Mouse (Mus musculus): ENCODE measurements around the gene Ubqln1.
"Not testable (repeated sequence)": the region's sequence is repeated elsewhere in the genome, so short reads cannot be mapped to it uniquely, and the experiment has no call there.

Ubqln1 gene

DNA sequence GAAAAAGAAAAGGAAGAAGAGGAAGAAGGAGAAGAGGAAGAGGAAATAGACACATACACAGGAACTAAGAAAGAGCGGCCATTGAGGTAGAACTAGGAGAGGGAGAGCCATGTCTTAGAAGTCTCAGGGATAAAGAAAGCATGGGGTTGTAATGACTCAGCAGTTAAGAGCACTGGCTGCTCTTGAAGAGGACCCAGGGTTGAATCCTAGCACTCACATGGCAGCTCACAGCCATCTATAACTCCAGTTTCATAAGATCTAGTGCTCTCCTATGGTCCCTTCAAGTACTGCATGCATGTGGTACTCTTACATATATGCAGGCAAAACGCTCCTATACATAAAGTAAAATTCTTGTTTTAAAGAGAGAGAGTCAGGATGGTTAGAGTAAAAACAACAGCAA, 59.4 kb downstream of the Ubqln1 start:
- DNase-seq (ENCODE audit: low spot score in 2 of 2): peak in 1 of 2 experiments; percentile 55

DNA sequence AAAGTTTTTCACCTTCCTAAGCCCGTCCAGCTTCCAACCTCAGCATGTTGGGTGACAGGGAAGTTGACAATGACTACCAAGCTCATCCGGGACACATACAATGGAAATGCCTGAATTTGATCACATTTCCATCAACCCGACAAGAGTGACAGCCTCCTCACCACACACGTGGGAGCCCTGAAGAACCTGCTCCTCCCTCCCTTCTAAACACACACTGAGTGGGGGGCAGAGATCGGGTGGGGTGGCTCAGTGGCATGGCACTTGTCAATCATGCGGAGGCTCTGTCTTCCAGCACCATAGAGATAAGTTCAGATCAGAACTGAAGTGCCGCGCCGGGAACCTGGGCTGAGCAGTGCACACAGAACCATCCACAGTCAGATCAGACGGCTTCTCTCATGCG, 65.0 kb downstream of the Ubqln1 start:
- no peak for DNase-seq (ENCODE audit: low spot score in 2 of 2)

DNA sequence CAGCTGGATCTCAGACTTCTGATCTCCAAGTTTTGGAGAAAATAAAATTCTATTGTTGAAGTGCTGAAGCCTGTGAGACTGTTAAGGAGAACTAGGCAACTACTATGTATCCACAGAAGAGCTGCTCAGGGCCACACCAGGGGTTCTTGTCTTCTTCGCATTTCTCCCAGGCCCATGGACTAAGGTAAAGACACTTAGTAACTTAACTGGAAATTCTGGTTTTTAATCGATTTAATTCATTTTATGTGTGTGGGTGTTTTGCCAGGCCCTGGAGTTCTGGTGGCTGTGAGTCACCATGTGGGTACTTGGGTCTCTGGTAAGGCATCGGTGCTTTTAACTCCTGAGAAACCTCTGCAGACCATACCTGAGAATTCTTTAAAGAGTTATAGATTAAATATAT, 65.8 kb downstream of the Ubqln1 start:
- no peak for DNase-seq (ENCODE audit: low spot score in 2 of 2)

DNA sequence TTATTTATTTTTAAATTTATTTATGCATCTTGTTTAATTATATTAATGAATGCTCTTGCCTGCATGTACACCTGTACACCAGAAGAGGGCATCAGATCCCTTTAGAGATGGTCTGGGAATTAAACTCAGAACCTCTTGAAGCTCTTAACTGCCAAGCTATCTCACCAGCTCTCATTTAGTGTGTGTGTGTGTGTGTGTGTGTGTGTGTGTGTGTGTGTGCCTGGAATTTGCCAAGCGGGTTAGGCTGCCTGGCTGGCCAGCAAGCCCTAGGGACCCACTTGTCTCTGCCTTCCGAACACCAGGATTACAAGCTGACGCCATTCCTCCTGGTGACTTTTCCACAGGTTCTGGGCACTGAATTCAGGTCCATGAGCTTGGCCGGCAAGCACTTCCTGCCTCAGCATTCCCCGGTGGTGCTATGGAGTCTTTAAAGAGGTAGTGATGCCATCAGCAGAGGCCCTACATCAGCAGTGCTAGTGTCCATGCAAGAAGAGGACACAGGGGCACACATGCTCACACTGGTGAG, 66.4 kb downstream of the Ubqln1 start:
- DNase-seq (ENCODE audit: low spot score in 2 of 2): no peak

DNA sequence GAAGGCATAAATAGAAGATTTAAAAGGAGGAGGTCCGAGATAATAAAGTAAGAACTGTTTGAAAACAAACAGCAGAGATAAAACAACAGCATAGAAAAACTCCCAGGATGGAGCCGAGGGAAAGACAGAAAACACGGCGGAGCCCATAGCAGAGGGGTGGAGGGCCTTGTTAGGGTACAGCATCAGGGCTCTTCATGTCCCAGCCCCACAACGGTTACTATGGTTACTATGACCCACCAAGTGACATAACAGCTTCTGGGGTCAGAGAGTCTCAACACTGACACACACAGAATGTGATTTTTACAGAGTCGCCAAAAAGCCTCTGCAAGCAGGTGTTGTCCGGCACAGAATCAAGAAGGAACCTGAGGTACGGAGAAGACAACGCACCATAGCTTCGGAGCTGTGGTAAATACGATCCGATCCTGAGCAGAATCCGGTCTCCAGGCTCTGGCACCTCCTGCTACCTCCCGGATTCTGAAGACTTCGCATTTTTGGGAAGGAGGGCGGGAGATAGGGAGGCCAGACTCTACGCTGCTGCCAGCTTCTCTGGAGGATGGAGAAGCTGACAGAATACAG, 67.1 kb downstream of the Ubqln1 start:
- DNase-seq (ENCODE audit: low spot score in 2 of 2): peak; percentile 48 to 72

DNA sequence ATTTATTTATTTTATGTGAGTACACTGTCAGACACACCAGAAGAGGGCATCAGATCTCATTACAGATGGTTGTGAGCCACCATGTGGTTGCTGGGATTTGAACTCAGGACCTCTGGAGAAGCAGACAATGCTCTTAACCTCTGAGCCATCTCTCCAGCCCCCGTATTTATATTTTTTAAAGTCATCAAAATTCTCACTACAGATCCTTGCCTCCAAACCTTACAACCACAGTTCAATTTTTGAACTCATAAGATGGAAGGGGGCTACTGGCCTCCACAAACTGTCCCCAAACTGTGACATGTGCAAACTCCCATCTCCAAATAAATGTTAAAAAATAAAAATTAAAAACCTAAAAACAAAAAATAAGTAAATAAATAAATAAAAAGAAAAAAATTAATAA, 67.7 kb downstream of the Ubqln1 start:
- DNase-seq (ENCODE audit: low spot score in 2 of 2): no peak

DNA sequence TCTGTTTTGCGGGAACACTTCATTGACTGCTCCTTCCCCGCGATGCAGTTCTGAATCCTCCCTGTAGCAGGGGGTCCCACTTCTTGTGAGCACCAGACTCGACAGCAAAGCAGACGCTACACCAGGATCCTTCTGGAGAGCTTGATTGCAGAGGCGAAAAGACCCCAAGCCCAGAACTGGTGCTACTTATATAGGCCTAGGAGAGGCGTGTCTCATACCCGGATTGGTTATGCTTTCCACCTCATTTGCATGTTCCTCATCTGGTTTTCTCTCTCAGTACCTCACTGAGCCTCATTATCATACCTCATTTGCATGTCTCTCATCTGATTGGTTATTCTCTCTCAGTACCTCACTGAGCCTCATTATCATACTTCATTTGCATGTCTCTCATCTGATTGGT, 68.8 kb downstream of the Ubqln1 start:
- not testable (repeated sequence) for DNase-seq (ENCODE audit: low spot score in 2 of 2)

DNA sequence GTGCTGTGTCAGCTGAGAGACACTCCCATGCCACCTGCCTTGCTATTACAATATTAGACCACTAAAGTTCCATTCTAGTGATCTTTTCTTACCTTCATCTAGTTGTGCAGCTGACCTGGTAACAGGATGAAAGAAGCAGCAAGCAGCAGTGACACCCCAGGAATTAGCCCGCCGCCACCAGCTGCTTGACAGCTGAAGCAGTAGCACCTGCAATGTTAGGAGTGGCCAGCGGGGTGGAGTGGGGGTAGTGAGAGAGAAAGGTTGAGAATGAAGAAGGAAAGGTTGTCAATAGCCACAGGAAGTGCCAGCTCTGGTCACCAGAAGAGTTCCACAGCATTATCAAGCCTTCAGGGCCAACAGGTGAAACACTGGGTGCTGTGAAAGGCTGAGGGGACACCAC, 83.8 kb downstream of the Ubqln1 start:
- DNase-seq (ENCODE audit: low spot score in 2 of 2): peak in 1 of 2 experiments; percentile 48

DNA sequence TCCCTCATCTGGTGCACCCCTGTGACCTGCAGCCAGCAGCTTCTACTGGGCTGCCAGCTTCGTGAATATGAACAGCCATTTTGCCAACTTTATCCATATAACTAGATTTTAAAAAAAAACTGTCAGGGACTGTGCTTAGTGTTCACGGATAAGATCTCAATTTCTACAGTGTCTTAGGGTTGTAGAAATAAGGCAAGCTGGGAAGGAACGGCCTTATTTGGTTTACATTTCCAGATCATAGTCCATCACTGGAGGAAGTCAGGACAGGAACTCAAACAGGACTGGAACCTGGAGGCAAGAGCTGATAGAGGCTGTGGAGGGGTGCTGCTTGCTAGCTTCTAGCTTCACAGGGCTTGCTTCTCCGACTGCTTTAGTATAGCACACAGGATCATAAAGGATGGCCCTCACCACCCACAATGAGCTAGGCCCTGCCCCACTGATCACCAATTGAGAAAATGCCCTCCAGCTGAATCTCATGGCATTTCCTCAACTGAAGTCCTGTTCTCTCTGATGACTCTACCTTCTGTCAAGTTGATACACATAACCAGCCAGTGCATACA, 85.7 kb downstream of the Ubqln1 start:
- DNase-seq (ENCODE audit: low spot score in 2 of 2): peak; percentile 27 to 29

DNA sequence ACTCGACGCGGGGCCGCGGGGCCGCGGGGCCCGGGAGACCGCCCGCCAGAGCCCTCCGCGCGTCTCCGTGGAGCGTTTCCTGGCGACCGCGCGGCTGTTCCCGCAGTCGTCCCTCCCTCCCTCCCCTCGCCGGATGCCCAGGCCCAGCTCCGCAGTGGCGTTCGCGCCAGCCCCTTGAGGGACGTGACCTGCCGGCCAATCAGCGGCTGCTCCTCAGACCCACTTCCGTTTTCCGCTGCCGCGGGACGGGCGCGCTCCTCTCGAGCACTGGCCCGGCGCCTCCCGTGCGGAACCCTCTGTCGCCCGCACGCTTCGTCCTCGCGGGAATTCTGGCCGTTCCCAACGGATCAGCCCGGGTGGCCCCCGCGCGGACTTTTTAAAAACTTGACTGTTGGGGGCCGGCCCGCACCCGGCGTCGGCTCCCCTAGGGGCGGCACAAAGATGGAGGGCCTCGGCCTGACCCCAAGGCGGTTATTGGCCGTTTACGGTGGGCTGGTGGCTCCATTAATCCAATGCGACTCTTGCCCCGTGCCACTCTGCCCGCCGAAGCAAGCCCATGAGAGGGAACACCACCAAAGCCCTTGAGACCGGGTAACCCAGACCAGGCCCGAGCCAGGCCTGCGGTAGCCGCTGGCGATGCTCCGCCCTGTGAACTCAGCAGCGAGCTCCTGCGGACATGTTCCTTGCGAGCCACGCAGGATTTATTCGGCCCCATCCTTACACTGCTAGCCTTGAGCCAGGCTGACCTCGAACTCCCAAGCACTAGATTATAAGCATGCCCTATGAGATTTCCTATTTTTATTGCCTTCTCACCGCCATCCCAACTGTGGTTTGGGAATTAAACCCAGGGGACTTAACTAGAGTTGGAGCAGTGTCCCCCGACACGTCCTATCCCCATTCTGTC, 86.4 kb downstream of the Ubqln1 start:
- peak; percentile 93 to 95 for DNase-seq (ENCODE audit: low spot score in 2 of 2)

DNA sequence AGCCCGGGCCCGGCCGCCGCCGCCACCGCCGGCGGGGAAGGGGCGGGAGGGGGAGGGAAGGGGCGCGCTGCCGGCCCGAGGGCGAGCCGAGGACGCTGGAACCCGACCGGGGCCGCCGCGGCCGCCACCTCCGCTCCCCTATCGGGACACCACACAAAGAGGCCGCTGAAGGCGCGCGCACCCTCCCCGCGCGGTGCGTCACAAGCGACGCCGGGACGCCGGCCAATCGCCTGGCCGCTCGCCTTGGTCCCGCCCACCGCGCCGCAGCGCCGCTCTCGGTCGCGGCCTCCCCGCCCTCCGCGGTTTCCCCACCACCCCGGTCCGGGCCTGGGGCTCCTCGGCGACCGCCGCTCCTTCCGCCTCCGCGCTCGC, 87.1 kb downstream of the Ubqln1 start, which contains the start of gene Hnrnpa0:
Gene Hnrnpa0, minus strand, starts transcription at position 161 of the 372 bp plus-strand sequence.
- peak; percentile 97 to 99 for DNase-seq (ENCODE audit: low spot score in 2 of 2)

DNA sequence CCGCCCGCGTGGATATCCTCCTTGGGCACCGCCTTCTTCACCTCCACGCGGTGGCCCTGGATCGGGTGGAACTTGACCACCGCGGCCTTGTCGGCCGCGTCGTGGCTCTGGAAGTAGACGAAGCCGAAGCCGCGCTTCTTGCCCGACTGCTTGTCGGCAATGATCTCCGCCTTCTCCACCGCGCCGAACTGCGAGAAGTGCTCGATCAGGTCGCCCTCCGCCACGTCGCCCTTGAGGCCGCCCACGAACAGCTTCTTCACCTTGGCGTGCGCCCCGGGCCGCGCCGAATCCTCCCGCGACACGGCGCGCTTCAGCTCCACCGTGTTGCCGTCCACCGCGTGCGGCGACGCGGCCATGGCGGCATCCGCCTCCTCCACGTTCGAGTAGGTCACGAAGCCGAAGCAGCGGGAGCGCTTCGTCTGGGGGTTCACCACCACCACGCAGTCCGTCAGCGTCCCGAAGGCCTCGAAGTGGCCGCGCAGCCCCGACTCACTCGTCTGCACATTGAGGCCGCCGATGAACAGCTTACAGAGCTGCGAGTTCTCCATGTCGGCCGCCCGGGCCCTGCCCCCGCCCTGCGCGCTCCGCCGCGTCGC, 87.6 kb downstream of the Ubqln1 start:
- DNase-seq (ENCODE audit: low spot score in 2 of 2): peak; percentile 72 to 90

DNA sequence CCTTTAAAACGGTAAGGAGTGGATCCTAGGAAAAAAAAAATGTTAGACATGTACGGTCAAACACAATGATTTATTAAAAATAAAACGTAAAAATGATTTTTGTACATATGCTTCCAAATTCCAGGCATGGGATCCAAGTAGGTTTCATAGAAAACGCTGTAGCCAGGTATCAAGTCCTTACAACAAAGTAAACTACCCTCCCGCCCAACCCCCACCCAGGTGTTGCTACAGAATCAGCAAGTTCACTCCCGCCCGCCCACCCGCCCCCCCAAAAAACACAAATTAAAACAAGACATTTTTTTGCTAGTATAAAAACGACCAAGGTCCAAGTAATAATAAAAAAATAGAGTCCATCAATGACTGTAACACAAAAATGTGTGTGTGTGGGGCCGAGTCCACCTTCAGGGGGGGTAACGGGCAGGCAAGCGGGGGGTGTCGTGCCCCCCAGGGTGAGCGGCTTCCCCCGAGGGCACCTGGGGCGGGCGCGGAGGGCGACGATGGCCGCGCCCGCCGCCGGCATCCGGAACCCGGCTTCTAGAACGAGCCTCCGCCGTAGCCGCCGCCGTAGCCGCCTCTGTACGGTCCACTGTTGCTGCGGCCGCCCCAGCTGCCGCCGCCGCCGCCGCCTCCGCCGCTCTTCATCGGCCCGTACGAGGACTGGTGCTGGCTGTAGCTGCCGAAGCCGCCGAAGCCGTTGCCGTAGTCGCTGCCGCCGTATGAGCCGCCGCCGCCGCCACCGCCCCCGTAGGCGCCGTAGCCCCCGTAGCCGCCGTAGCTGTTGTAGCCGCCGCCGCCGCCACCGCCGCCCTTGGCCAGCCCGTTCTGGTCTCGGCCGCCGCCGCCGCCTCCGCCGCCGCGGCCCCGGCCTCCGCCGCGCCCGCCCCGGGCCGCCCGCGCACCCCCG, 88.3 kb downstream of the Ubqln1 start:
- peak in 1 of 2 experiments; percentile 49 for DNase-seq (ENCODE audit: low spot score in 2 of 2)

All from spleen, postnatal 10 days (tissue).